Mouse (Mus musculus): ENCODE measurements around the gene Tmem91.

The Tmem91 gene

DNA sequence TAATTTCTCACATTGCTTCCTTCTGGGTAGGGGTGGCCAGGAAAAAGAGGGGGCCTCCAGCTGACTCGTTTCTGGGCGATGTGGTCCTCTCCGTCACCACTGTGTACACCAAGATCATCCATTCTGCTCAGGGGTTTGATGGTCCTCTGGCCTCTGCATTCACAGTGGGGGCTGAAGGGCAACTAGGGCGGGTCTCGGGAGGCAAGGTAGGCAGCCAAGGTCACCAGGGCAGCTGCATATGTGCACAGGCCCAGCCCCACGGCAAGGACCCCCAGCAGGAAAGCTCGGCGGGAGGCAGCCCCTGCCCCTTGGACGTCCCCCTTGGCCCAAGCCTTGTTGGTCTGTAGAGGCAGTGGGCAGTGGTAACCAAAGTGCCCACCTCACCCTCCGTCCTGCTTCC is 5.8 kb downstream of the Tmem91 start:
- no peak for DNase-seq

DNA sequence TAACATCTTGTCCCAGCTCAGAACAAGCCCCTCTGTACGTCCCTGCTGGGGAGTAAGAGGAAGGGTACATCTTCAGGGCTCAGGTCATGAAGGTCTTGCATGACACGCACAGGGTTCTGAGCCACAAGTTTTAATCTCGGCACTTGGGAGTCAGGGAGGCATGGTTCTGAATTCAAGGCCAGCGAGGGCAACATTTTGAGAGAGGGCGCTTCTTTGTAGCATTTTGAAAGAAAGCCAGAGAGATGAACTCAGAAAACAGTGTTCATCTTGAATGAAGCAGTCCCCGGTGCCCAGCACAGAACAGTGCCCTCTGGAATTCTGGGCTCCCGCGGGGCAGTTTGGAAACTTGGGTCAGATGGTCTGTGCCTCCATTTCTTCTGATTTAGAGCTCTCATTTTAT is 8.6 kb downstream of the Tmem91 start:
- no peak for DNase-seq

DNA sequence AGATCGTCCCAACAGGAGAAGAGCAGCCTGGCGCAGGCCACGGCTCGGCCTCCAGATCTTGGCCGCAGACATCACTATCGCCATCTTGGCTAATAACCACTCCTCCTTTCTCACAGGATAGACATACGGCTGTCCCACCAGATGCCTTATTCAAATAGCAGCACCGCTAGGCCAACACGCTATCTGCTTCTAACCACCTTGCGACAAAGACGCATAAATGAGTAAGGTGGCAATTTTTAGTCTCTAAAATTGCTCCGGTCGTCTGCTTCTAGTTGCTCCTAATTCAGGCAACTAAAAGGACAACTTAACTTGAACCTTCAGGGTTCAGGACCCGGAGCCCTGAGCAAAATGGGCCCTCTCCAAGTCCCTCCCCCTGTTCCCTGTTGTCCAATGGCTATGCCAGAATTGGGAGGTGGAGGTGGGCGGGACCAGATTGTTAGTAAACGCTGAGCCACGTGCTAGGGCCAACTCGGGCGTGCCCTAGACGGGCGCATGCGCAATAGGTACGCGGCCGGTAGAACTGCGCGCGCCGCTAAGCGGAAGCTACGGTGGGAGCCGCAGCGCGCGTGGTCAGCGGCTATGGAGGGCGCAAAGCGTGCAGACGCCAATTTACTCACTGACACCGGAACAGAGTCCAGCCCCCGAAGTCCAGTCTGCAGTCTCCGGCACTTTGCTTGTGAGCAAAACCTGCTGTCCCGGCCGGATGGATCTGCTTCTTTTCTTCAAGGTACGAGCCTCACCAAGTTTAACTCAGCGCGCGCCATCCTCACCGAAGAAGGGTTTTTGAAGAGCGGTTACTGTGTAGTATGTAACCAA is 16.1 kb downstream of the Tmem91 start, which contains the start of the genes Bckdha and Exosc5:
Gene Bckdha (minus strand): TSS at position 325 of the 816 bp plus-strand sequence.
Gene Exosc5 (plus strand): TSS at position 508 of the 816 bp plus-strand sequence.
- DNase-seq = peak; percentile 100

DNA sequence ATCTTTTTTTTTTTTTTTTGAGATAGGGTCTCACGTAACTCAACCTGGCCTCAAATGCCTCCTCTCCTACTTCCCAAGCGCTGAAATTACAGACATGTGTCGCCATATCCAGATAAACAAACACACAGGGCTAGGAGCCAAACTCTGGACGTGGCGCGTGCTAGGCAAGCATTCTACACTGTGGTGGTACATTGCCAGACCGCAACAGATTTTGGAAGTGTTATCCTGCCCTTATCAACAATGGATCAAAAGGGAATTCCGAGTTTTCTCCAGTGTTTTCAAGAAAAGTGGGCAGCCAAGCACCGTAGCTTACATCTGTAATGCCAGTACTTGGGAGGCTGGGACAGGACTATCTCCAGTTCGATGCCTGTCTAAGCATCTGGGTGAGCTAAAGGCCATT is 17.2 kb downstream of the Tmem91 start:
- peak; percentile 45 for DNase-seq

DNA sequence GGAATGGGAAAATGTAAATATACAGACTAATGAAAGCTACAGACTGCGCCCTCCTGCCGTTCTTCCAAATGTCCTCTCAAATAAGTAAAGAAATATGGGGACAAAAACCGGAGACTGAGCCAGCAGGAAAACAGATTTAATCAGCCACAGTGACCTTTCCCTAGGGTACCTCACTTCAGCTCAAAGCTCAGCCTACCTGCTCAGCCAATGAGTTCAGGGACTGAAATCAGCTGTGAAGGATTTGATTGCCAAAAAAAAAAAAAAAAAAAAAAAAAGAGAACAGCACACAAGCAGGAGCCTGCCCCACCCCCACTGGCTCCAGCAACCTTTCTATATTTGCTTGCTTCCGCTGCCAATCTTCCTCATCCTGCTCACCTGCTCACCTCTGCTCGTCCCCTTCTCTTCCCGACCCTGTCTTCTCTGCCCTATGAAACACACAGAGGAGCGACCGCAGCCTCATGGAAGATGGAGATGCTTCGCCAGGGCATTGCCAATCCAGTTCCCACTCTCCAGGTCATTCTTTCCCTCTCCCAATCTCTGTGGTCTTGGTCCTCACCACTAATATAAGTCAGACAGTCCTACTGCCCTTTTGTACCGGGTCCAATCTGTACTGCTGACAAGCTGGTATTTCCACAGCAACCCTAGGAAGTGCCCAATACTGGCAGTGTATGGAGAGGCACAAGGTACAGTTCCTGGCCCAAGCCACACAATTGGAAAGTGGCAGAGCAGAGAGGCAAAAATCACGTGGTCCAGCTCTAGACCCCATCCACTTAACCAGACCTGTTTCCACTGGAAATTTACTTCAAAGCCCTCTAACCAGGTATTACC is 19.2 kb downstream of the Tmem91 start:
- DNase-seq = peak; percentile 84

DNA sequence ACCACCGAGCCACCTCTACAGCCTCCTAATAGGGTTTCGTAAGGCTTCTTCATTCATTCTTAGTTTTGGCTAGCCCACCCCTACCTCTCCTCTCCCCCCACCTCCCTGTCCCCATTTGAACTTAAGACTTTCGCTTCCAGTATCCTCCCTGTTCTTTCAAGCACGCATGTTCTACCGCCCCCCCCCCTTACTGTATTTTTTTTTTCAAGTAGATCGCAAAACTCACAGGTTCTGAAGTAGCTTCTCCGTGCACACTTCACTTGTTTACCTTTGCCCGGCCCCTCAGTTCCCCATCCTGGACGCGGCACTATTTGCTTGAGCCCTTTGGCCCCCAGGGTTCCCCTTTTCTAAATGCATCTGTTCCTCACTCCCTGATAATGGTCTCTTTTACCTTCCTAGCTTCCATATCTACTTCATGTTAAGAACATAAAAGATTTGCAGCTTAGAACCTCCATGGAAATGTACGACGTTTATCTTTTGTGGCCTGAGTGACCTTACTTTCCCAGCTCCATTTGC is 22.7 kb downstream of the Tmem91 start:
- DNase-seq = no peak

DNA sequence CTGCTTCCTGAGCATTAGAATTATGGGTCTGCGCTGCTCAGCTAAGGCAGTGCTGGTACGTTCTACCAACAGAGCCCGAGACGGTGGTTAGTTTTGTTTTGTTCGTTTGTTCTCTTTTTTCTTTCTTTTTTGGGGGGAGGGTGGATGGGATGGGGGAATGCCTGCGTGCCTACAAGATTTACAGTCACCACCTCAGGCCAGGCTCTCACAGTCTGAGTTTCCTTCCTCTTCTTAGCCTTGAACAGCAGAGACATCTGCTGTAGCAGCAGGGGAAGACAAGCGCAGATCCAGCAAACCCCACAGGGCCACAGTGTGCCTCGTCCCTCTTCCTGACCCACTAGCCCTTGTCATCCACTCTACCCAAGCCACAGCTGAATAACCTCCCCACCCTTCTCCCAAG is 23.7 kb downstream of the Tmem91 start:
- DNase-seq = no peak

DNA sequence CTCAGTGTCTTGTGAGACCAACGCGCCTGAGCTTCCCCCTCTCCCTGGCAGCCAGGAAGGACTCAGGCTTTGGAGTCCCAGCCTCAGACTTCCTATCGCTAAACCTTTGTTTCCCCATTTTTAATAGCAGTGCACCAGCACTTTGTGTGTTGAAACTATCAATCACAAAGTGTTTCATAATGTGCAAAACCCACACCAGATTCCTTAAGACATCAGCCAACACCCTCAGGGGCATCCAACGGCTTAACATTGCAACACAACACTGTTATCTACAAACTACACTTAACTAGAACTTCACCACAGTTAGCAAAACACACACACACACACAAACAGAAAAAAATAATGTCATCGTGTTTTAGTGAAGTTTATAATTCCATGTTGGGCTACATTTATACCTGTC is 25.1 kb downstream of the Tmem91 start:
- DNase-seq = no peak

DNA sequence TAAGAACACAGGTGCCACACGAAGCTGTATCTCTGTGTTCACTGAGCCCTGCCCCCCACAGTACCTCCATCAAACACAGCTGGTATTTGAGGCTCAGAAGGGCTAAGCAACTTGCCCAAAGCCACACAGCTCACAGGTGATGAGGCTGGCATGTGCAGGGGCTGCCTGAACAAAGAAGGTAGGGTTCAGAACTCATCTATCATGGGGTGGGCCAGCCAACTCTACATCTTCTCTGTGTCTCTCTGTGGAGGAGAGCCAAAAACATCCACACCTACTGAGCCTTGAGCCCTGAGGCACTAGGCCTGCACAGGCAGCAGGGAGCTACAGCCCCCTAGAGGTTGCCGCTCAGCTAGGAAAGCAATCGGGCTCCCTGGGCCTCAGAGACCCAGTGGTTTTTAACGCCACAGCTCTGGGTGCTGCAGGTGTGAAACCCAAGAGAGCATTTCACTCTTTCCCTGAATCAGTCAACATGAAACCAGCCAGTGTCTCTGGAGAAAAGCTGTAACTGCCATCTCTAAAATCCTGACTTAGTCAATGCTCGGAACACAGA is 27.3 kb downstream of the Tmem91 start:
- DNase-seq = no peak

DNA sequence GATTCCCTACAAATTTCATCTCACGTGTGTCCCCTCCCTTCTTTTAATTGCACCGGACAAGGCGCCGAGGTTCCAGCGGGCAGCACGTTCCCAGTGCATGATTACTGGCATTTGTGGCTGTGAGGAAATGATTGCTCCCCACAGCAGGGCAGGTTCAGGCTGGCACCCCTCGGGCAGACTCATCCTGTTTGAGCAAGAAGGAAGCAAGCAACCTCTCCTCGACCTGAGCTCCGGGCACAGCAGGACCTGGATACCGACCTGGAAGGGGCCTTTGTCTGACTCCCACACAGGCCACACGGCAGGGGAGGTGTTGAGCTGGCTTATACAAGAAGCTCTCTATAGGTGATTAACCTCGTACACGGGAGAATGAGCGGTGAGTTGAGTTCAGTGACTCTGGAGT is 29.9 kb downstream of the Tmem91 start:
- DNase-seq = peak; percentile 43

DNA sequence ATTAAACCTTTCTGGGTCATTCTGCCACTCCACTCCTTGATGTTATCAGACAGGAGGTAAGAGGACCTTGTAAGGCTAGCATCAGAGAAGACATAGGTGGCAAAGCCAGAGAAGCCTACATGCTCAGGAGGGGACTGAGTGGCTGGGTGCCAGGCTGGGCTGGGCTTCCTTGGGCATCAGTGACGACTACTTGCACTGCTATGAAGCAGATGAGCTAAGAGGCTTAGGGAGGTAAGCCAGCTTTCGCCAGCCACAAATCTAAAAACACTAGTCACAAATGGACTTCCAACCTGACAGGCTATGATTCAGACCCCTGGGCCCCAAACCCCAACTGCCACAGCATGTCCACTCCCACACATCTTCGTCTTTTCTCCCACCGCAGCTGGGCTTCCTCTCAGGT is 30.3 kb downstream of the Tmem91 start:
- no peak for DNase-seq

DNA sequence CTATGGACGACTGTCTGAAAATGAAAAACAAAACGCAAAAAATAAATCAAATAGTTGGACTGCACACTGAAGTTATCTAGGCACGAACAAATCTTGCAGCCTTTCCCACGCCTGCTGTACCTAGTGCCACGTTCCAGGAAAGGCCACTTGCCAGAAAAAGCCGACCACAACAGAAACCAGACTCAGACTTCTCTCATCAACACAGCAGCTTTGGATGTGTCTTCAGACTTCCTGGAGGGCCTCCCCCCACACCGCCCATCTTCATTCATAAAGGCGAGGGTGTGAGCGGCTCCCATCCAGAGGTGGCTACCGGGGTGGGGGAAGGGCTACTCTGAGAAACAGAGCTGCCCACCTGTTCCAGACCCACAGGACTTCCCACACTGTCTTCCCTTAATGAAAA is 30.8 kb downstream of the Tmem91 start:
- no peak for DNase-seq

DNA sequence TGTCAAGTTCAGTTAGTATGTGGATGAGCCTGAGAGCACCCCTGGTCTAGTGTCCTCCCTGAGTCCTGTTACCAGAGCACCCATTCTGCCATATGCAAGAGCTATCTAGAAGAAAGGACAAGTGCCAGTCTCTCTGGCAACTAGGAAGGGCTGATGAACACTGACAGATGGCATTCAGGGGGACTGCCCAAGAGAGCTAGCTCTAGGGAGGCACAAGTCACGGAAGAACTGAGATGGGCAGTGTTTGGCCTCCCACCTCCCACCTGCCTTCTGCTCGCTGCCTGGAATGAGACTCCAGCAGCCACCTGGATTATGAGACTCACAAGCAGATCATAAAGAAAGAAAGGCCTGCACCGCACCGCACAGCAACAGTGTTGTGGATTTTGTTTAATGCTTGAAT is 35.2 kb downstream of the Tmem91 start:
- no peak for DNase-seq

DNA sequence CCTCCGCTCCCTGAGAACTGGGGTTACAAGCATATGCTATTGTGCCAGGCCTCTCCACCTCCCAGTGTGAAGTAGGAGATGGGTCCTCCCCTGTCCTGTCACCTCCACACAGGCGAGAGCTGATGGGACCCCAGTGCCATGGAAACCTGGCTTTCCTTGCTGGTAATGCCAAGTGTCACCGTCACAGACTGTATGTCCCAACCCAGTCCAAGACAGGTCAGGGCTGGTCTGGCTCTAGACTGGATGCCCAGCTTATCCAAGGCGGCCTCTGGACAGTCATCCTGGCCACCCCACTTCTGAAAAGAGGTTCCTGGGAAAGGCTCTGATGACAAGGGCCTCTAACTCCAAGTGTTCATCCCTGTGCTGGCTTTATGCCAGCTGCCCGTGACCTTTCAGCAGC is 37.9 kb downstream of the Tmem91 start:
- DNase-seq = no peak

DNA sequence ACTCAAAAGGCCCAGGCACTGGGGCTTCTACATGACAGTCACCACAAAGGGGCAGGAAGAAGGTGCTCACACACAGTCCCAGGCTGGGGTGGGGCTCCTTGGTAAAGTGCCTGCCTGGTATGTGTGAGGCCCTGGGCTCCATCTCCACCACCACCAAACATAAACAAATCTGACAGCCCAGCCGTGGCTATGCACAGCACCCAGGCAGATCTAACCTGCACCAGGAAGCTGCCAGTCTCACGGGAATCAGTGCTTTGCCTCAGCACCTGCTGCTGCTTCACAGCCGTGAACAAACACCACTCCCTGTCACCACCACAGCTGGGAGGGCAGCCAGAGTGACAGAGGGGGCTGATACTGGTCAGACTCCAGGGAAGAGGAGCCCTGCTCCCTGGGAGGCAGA is 38.6 kb downstream of the Tmem91 start:
- DNase-seq = no peak

DNA sequence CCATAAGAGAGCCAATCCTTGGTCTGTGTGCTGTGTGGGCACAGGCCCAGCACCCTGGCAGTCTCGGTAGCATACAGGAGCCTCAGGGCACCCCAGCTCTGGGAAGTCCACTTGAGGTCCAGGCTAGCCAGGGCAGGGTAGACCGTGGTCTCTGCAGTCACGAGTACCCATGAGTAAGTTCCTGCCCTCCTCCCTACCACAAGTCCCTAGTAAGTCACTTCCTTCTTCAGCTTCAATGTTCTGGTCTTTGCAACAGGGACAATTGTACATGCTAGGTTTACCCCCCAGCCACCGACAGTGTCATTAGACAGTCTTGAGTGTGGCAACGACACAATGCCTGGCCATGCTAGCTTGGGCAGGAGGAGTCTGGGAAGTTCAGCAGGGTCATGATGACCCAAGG is 42.3 kb downstream of the Tmem91 start:
- DNase-seq = no peak

DNA sequence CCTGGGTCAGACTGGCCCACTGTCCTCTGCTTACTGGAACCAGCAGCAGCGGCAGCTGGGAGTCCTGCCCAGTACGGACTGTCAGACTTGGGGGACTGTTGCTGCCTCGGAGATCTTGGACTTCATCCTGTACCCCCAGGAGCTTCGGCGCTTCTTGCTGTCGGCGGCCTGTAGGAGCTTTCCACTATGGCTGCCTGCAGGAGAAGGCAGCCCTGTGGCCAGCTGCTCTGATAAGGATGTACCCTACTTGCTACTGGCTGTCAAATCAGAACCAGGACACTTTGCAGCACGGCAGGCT is 46.7 kb downstream of the Tmem91 start:
- DNase-seq = no peak

DNA sequence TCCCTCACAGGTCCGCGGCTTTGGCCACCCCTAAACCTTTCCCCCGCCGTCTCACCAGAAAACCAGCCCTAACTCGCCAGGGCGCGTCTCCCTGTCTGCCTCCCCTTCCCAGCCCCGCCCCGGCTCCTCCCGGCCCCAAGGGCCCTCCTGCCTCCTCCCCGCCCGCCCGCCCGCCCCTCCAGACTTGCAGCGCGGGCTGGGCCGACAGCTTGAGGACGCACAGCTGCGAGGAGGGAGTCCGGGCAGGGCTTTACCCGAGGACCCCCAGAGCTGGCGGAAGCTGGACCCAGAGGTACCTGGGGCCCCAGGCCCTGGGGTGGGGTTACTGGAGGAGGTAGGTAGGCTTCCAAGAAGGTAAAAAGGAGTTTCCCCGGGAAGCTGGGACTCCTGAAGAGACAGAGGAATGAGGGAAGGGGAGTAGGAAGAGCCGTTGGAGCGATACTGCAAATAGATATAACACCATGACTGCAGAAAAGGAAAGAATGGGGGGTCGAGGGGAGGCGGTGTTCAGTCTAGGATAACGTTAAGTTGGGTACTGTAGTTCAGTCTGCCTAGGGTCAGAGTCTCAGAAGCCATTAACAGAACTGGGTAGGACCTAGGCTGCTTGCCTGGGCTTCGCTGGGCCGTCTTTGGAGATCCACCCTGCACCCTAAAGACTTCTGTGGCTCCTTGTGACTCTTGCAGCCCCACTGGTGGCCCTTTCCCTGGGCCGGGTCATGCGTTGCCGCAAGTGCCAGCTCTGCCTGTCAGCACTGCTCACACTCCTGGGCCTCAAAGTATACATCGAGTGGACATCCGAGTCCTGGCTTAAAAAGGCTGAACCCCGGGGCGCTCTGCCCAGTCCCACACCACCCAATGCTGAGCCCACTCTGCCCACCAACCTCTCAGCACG is 47.3 kb downstream of the Tmem91 start:
- DNase-seq = peak; percentile 56

DNA sequence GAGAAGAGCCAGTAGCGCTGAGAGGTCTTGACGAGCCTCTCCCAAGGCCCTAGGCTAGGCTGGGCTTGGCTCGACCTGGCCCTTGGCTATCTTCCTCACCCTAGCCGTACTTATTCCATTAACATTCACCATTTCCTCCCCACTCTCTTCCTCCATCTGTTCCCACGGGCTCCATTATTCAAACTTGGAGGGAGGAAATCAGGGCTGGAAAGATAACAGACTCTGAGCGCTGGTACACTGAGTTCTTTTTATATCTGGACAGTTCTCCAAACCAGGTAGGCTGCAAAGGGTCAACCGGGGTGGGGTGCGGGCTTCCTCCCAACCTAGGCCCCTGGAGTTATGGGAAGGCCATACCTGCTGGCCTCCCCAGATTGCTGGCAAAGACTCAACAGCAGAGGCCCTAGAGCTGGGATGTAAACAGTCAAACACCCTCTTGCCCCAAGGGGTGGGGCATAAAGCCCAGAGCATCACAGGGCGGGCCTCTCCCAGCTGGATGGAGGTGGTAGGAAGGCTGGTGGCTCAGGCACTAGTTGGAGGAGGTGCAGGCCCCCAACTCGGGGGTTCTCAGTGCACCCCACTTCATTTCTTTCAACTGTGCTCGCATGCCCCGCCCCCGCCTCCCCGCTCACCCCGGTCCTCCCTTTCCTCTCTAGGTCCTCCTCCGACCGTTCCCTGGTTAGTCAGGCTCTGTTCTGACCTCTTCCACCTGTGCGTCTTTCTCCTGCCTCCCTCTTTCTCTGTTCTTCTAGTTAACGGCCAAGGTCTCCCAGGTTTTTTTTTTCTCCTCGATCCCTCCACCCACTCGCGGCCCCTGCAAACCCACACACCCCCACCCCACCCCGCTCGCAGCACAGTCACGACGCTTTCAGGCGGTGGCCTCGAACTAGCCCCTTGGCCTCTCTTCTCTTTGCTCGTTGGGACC is 48.2 kb downstream of the Tmem91 start, which contains the start of gene B3gnt8:
Gene B3gnt8 (plus strand): TSS at position 146 of the 922 bp plus-strand sequence.
- no peak for DNase-seq

DNA sequence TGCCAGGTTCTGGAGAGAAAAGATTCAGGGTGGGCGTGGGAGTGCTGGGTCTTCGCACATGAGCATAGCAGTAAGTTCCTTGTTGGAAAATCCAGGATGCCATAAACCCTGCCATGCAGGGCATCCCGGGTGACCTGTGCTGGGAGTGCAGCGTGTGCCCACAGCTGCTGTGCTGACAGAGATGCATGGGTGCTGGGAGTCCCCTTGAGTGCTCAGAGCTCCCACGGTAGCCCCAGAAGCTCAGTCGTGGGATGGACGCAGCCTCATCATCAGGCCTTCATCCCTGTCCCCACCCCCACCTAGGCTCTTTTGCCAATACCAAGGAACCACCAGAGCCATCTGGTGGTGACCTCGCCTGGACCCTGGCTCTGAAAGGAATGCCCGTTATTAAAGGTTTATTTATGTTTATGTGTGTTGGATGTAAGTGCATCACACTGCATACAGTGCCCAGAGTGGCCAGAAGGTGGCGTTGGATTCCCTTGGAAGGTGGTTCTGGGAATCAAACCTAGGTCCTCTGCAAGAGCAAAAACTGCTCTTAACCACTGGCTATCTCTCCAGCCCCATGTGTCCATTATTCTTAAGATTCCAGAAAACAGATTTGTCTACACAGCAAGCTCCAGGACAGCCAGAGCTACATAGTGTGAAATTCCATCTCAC is 49.2 kb downstream of the Tmem91 start:
- peak; percentile 58 for DNase-seq

DNA sequence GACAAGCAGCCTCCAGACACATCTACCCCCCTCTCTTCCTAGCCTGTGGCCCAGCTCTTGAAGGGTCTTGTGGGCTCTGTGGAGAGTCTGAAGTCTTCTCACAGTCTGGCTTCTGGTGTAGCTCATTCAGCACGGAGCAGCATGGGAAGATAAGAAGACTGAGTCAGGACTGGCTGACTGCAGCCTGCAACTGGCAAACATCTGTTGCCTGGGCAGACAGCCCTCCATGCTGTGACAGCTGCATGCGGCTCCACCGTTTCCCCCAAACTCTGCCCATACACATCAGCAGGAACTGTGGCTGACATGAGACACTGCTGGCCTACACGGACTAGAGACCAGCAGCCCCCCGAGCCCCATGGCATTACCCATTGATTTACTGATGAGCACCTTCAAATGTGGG is 50.1 kb downstream of the Tmem91 start:
- DNase-seq = no peak
